Mouse (Mus musculus) lung, adult 2 months (tissue): ENCODE measurements around the gene Cdc40. TPM values are rescaled to one million over a fixed set of nuclear protein-coding genes. Genes with fewer than 3 reads are reported as not detected.
A peak's percentile ranks its signal among the peaks of the same experiment; 100 is the strongest.
"Not testable (repeated sequence)": the region's sequence is repeated elsewhere in the genome, so short reads cannot be mapped to it uniquely, and the experiment has no call there.

Experiments used
- DNase-seq: peaks from one replicate; pipeline ENCODE4 v3.0.0; 2022
- H3K4me1 ChIP-seq: fragments of 200-500 bp; 2 replicates; pipeline ENCODE4 v1.6.1; 2011; ENCODE audit warnings: low read length; ENCODE audit not compliant: control insufficient read depth, insufficient read depth
- H3K4me3 ChIP-seq: fragments of 200-500 bp; replicated peaks from 2 replicates; pipeline ENCODE3; 2011; ENCODE audit warnings: low read depth, mild to moderate bottlenecking, control low read depth, low read length; ENCODE audit errors: extremely low read depth
- CTCF ChIP-seq: fragments of 200-500 bp; IDR thresholded peaks from 2 replicates; pipeline ENCODE4 v1.5.1; 2011; ENCODE audit warnings: mild to moderate bottlenecking, low read length, control low read depth; ENCODE audit not compliant: insufficient read depth
- POLR2A ChIP-seq: fragments of 200-500 bp; IDR thresholded peaks from 2 replicates; pipeline ENCODE4 v1.6.1; 2011; ENCODE audit warnings: low read depth, mild to moderate bottlenecking, control low read depth, low read length, borderline replicate concordance; ENCODE audit errors: extremely low read depth
- WGBS: fragments of 180-500 bp; shearing (Covaris S2); methylation state at CpG from one replicate; pipeline ENCODE4 v1.1.7; 2018; 5-methylcytosine and 5-hydroxymethylcytosine counted together
- polyA plus RNA-seq: library from polyadenylated mRNA; depleted of rRNA; stranded (reverse); fragments of >200 nt; gene quantifications from 2 replicates; pipeline ENCODE4 v1.2.3, GENCODE M21; 2012

Gene Cdc40
- polyA plus RNA-seq, 1 experiment = 11.8 TPM

DNA sequence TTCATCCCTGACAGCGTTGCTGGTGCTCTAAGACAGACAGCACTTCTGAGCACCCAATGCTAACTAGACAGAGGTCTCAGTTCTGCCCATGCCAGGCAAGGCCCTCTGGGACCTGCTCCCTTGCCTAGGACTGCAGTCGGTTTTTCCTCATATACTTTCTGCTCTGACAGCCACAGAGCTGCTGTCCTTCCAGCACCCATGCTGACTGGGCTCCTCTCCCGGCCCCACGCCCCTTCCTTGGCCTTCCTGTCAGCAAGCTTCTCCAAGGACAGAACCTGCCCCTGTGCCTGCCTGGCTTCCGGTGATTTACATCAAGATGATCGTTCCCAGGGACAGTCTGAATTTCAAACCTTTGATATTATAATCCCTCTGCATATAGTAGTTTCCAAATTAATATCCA is 37.5 kb downstream of the Cdc40 start:
- TF ChIP-seq CTCF = no peak
- no peak for TF ChIP-seq POLR2A
- H3K4me1 ChIP-seq = no peaks in the 10 kb centered on the region
- DNase-seq = no peak
- WGBS = 76% methylated on average over 6 of the region's 6 CpGs
- H3K4me3 ChIP-seq = no peak overlapping the region

DNA sequence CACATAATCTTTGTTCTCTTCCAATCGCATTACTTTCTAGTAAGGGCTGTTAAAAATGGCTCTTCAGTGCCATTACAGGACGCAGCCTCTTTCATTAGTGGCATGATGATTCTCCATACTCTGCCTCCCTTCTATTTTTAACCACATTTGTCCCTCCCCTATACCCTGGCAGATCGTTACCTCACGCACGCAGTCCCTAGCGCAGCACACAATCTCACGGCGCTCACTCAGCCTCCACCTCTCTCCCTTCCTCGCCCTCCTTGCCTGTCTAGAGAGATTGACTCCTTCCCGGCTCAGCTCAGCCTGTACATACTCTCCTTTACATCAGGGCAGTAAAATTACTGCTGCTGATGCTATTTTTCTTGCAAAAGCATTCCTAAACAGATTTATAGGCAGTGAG is 38.6 kb downstream of the Cdc40 start:
- Histone ChIP-seq H3K4me3 (no peak overlapping the region), H3K4me1 (no peaks in the 10 kb centered on the region)
- DNase-seq = no peak
- TF ChIP-seq CTCF (no peak), POLR2A (no peak)
- 82% methylated on average over 10 of the region's 10 CpGs for WGBS

DNA sequence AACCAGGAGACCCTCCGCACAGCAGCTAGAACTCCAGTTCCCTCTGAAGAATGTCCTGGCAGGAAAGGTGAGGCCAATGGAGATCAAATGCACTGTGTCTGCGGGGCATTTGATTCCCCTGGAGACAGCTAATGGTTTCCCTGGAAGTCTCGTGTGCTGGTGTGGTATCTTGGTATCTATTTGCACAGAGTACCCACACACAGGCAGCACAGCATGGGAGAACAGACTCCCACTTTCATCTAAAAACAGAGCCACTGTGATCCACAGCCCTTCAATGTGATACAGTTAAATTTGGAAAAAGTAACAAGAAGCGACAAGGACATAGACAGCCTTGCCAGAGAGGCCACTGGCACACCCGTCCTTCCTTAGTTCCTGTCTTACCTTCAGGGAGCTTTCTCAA is 39.3 kb downstream of the Cdc40 start:
- TF ChIP-seq CTCF (no peak), POLR2A (no peak)
- DNase-seq = no peak
- Histone ChIP-seq H3K4me3 (no peak overlapping the region), H3K4me1 (no peaks in the 10 kb centered on the region)
- 84% methylated on average over 5 of the region's 5 CpGs for WGBS

DNA sequence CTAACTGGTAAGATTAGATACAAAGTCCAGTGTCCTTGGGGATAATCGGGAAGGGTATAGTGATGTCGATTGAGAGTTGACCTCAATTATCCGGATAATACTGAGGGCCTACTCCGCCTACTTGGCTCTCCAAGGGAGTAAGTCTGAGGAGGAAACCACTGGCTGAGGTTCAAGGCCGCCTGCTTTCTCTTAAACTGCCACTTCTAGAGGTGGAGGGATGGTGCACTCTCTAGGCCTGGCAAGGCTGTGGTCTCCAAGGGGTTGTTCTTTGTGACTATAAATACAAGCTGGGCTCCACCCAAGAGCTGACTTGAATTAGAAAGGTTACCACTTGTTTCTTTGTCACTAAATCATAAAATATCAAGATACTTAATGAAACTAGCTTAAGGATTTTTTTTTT is 43.0 kb downstream of the Cdc40 start:
- DNase-seq = no peak
- no peaks in the 10 kb centered on the region for H3K4me1 ChIP-seq
- no peak overlapping the region for H3K4me3 ChIP-seq
- TF ChIP-seq CTCF (no peak), POLR2A (no peak)
- WGBS = 82% methylated on average over 5 of the region's 5 CpGs

DNA sequence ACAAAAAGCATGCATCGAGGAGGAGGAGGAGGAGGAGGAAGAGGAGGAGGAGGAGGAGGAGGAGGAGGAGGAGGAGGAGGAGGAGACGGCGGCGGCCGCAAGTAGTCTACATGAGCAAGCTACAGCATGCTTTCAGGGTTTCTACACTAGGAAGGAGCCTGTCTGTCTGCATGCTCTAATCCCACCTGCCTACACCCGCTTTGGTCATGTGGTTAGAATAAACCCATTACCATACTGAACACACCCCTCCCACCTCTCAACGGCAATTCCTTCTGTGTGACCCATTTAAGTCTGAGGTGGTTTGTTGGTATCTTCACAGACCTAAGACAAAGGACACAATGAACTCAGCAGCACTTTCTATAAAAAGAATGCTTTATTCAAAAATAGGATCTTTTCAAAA is 51.8 kb downstream of the Cdc40 start:
- DNase-seq = no peak
- WGBS = 87% methylated on average over 6 of the region's 7 CpGs

DNA sequence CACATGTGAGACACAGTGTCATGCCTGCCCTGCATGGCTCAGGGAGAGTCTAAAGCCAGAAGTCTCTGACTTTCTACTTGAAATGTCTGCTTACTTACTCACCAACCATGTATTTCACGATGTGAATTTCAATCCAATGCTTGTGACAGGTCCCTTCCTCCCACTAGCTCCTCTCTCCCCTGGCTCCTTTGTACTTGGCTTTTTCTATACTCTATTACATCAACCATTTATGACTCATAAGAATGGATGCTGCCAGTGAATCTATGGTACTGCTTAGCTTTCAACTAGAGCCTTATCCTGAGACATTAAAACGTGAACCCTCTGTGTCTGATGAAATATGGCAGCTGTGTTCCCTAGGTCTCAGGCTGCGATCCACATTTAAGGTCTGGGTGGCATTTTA is 52.8 kb downstream of the Cdc40 start:
- Histone ChIP-seq H3K4me1 (no peaks in the 10 kb centered on the region), H3K4me3 (no peak overlapping the region)
- DNase-seq = no peak
- TF ChIP-seq POLR2A (no peak), CTCF (no peak)
- 80% methylated on average over 3 of the region's 3 CpGs for WGBS

More for the DNA sequence above, 51.8 kb downstream of the Cdc40 start:
- TF ChIP-seq POLR2A (no peak), CTCF (no peak)
- Histone ChIP-seq H3K4me1 (no peaks in the 10 kb centered on the region), H3K4me3 (no peak overlapping the region)

DNA sequence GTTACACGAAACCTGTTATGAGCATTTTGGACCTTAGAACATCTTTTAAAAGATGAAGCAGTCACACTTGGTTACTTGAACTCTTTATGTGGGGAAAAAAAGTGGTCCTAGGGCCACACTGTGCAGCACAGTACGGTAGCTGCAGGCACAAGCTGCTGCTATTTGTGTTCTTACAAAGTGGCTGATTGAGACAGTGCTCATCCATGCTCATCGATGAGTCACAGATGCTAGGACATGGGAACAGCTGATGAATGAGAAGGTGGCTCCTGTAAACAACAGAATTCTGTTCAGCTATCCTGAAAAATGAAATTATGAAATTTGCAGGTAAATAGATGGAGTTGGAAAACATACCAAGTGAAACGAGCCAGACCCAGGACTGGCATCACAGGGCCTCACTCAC is 55.4 kb downstream of the Cdc40 start:
- TF ChIP-seq POLR2A (no peak), CTCF (no peak)
- Histone ChIP-seq H3K4me1 (no peaks in the 10 kb centered on the region), H3K4me3 (no peak overlapping the region)
- no peak for DNase-seq
- WGBS = 90% methylated on average over 4 of the region's 4 CpGs

DNA sequence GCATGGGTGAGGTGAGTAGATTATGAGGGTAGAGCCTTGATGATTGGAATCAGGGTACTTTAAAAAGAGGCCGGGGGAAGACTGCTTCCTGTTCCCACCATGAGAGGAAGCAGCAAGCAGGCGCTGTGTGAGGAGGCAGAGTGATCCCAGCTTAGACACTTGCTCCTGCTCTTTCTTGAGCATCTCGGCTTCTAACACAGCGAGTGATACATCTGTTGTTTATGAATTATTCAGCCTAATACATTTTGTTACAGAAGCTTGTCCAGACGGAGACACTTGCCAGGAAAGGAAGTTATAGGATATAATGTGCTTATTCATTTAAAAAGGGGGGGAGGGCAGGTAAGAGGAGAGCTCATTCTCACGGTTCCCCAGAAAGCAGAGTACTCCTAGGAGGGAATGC is 57.2 kb downstream of the Cdc40 start:
- no peak for DNase-seq
- WGBS = 51% methylated on average over 6 of the region's 6 CpGs
- TF ChIP-seq POLR2A (no peak), CTCF (no peak)
- Histone ChIP-seq H3K4me1 (no peaks in the 10 kb centered on the region), H3K4me3 (no peak overlapping the region)

DNA sequence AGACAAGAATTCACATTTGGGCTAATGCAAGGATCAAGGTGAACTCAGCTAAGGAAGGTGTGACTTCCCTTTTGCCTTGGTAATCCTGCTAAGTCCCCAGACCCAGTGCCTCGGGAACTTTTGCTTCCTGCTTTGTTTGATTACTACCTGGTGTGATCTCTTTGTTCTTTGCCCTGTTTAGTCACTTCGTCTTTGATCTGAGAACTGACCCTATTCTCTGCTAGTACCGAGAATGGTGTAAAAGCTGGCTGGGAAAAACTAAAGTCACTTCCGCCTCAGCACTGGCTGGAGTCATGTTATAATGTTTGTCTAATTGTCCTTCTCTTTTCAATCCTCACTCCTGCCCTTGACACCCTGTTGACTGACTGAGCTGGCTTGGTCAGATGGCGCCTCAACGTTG is 66.6 kb downstream of the Cdc40 start:
- H3K4me1 ChIP-seq = no peaks in the 10 kb centered on the region
- DNase-seq = no peak
- TF ChIP-seq POLR2A (no peak), CTCF (no peak)
- WGBS = 54% methylated on average over 6 of the region's 6 CpGs
- H3K4me3 ChIP-seq = no peak overlapping the region

DNA sequence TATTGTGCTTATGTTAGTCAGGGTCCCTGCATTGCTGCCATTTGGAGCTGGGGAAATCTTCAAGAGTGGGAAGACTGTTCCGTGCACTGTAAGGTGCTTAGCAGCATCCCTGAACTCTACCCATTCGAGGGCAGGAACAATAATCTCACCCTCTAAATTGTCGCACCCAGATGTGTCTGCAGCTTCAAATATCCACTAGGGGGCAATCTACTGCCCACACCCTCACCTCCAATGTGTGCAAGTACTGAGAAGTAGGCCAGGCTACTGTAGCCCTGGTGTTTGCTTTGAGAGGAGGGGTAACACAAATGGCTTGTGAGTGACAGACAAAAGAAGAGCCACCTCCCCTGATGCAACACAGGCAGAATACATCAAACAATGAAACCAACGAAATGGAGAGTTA is 69.5 kb downstream of the Cdc40 start:
- Histone ChIP-seq H3K4me1 (no peaks in the 10 kb centered on the region), H3K4me3 (no peak overlapping the region)
- peak; percentile 30; the same call in 1 of the 2 replicates for TF ChIP-seq CTCF
- TF ChIP-seq POLR2A = no peak
- WGBS = 78% methylated on average over 4 of the region's 4 CpGs
- DNase-seq = no peak

DNA sequence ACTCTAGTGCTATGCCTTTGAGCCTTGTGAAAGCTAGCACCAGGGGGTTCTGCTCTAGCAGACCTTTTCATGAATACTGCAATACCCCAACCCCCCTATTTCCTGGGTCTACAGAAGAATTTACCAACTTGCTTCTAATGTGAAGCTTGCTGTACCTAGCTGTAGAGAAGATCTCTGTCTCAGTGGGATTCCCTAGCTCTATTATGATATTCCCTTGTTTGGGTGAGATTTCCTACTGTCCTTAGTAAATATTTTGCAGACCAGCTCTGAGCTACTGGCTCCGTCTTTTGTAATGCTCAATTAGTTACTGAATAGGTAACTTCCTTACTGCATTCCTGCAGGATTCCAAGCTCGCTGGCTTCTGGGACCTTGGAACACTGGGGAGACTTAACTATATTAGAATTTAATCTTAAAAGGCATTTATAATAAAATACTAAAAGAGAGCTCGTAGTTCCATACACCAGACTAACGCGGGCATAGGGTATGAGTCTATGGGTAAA is 73.7 kb downstream of the Cdc40 start:
- 60% methylated on average over 5 of the region's 5 CpGs for WGBS
- H3K4me1 ChIP-seq, H3K4me3 ChIP-seq, DNase-seq: not testable (repeated sequence)
